Mouse (Mus musculus): ENCODE measurements around the gene Ntn4. TPM values are rescaled to one million over a fixed set of nuclear protein-coding genes. Genes with fewer than 3 reads are reported as not detected.

The Ntn4 gene
- total and polyA plus RNA-seq, 2 experiments from 2014 or later: 0.64 to 5.2 TPM

- Histone ChIP-seq H3K4me3 (ENCODE audit: low read depth, low read length) (no peak overlapping the region), H3K9ac (replicated peaks; ENCODE audit: low read length, poor library complexity, severe bottlenecking) (no peak overlapping the region), H3K36me3 (ENCODE audit: insufficient read depth, low read length) (no peaks in the 10 kb centered on the region), H3K4me2 (ENCODE audit: low read depth, low read length, poor library complexity, severe bottlenecking) (no peak overlapping the region), H3K4me1 (ENCODE audit: insufficient read depth, low read length) (no peaks in the 10 kb centered on the region), H3K9me3 (ENCODE audit: low read length) (no peaks in the 10 kb centered on the region), H3K27me3 (ENCODE audit: insufficient read depth, low read length) (no peaks in the 10 kb centered on the region), H3K27ac (ENCODE audit: low read depth, low read length) (no peak overlapping the region)
- no peak for DNase-seq (ENCODE audit: low spot score)
- TF ChIP-seq CTCF (IDR thresholded peaks at IDR 0.05): no peak
- ATAC-seq (ENCODE audit: low FRiP score): no peak
- WGBS: 51% methylated on average over 15 of the region's 15 CpGs
These were observed 142.9 kb downstream of the Ntn4 start for GRCm38 (mm10) chr10:93783216-93784013.

Other genes with a start within 250 kb of the Ntn4 start
- 56.2 and 65.8 TPM in 2 replicates for gene Lta4h, start 187.3 kb upstream of the Ntn4 start, total RNA-seq (2014; rRNA removed)
- gene Lta4h, start 187.3 kb upstream of the Ntn4 start, polyA plus RNA-seq (2015; fragmentation: Nextera tagmentation; extraction: Ambion mirVana): 85.1 and 93.8 TPM in 2 replicates
- gene Hal, start 151.9 kb upstream of the Ntn4 start, total RNA-seq (2014; rRNA removed): 0.14 and 0.49 TPM in 2 replicates
- gene Hal, start 151.9 kb upstream of the Ntn4 start, polyA plus RNA-seq (2015; fragmentation: Nextera tagmentation; extraction: Ambion mirVana): 0.20 and 0.33 TPM in 2 replicates
- gene Amdhd1, start 100.6 kb upstream of the Ntn4 start, total RNA-seq (2014; rRNA removed): not detected in 2 replicates
- 0.07 TPM in 1 of 2 replicates, not detected in the other for gene Amdhd1, start 100.6 kb upstream of the Ntn4 start, polyA plus RNA-seq (2015; fragmentation: Nextera tagmentation; extraction: Ambion mirVana)
- 0.14 and 4.4 TPM in 2 replicates for gene Ccdc38, start 100.0 kb upstream of the Ntn4 start, total RNA-seq (2014; rRNA removed)
- gene Ccdc38, start 100.0 kb upstream of the Ntn4 start, polyA plus RNA-seq (2015; fragmentation: Nextera tagmentation; extraction: Ambion mirVana): 0.52 and 0.66 TPM in 2 replicates
- 22.2 and 34.8 TPM in 2 replicates for gene Snrpf, start 51.0 kb upstream of the Ntn4 start, total RNA-seq (2014; rRNA removed)
- 50.5 and 50.7 TPM in 2 replicates for gene Snrpf, start 51.0 kb upstream of the Ntn4 start, polyA plus RNA-seq (2015; fragmentation: Nextera tagmentation; extraction: Ambion mirVana)
- 0.05 and 0.09 TPM in 2 replicates for gene Usp44, start 190.9 kb downstream of the Ntn4 start, total RNA-seq (2014; rRNA removed)
- gene Usp44, start 190.9 kb downstream of the Ntn4 start, polyA plus RNA-seq (2015; fragmentation: Nextera tagmentation; extraction: Ambion mirVana): not detected in 2 replicates

Data from midbrain, postnatal 0 days (tissue).